Mouse (Mus musculus) CD4-positive helper T cell, adult 2 months (primary cell): ENCODE measurements at regions not wholly inside any gene's neighbourhood (a gene's known extent, or its start where the extent isn't known, plus 50 kb on each side); places are given as distances from the start of the nearest gene placed in this dataset.

Experiments used
- DNase-seq: peaks from one replicate; pipeline ENCODE4 v3.0.0-alpha.2; 2012; ENCODE audit warnings: low read depth, missing footprints, low spot score

DNA sequence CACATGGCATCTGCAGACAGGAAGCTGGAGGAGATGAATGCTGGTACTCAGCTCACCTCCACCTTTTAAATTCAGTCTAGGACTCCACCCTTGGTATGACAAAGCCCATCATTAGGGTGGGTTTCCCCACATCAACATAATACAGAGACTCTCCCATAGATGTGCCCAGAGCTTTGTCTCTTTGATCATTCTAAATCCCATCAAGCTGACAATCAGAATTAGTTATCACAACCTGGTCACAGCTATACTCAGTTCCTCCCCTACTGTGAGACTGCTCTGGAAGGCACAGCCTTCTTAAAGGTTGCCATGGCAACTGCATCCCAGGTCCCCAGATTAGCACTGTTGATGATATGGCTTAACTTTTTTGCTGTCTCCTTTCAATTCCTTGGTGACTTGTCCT is 184.3 kb upstream of the Tbx3 start:
- DNase-seq: no peak

- DNase-seq: no peak
Measured at GRCm38 (mm10) chr5:119487184-119487583, 183.3 kb upstream of the Tbx3 start.

DNA sequence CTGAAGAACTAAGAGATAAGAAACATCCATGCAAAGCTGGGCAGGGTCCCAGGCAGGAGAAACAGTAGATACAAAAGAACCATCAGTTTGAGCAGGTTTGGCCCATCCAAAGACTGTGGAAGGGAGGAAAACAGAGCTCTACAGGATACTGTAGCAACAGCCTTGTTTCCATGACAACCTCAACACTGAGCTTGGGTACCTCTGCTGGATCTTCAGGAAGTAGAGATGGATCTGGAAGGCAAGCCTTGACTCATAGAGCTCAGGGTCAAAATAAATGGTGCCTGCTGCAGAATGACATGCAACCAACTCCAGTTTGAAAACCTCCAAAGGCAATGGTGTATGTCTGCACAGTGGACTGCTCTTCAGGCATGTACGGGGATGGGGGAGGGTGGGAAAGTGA is 173.0 kb upstream of the Tbx3 start:
- DNase-seq: no peak

GRCm38 (mm10) chr5:119498431-119498830 is 172.0 kb upstream of the Tbx3 start:
- DNase-seq: no peak

- no peak for DNase-seq
Measured at GRCm38 (mm10) chr5:119507709-119508108, 162.8 kb upstream of the Tbx3 start.

DNA sequence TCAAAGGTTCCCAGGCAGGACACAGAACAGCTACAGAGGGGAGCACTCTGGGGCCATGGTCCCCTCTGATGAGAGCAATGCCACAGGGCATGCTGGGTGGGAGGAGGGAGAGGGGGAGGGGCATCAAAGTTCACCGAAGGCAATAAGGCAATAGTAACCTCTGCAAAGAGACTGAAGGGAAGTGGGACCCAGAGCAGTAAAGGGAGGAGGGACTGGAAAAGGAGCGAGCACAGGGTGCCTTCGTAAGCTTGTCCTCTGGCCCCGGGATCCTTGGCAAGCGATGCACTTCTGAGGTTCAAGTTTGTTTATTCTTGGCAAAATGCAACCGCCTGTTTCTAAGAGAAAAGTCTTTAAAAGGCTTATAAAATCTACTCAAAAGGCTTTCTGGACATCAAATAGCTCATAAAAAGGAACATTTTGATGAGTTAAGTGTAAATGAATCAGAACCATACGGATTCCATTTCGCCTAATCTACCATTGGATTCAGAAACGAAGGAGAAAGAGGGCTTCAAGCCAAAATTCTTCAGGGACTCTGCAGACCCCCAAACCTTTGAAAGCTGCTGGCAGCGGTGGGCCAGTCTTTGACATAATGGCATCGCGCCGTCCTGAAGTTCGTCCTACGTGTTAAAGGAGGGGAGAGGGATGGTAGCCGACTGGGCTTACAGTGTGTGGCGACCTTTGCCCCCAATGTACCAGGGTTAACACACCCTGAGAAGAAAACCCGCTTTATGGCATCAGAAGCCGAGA is 151.8 kb upstream of the Tbx3 start:
- DNase-seq: no peak

DNA sequence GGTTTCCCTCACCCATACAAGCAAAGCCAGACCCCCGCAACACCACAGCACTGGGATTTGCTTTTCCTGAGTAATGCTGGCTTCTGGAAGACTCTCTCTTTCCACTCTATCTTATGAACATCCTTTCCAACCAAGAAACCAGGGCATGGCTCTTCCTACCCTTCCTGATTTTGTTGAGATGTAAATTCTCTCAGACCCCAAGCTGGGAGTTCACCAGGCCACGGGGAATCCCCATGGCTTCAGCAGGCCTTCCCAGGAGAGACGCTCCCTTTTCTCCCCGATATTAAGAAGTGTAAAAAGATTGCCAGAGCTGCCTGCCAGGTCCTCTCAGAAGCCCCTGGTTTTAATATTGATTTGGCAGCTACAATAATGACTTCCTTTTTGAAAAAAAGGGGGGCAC is 146.3 kb upstream of the Tbx3 start:
- no peak for DNase-seq

DNA sequence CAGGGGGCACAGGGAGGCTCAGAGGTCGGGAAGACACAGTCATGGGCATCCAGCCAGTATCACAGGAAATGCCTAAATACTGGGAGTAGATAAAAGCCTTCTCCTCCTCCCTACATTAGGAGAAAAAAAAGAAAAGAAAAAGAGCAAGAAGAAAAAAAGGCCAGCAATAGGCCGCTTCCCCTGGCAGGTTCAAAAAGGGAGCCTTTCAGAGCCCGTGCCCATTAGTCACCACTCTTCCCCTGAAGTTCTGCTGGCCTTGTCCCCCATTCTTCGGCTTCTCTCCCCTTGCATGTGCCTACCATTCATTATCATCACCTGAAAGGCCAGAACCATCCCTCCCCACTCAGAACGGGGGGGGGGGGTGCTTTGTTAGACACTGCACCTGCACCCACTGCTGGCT is 144.5 kb upstream of the Tbx3 start:
- no peak for DNase-seq

GRCm38 (mm10) chr5:119530009-119530408 is 140.5 kb upstream of the Tbx3 start:
- no peak for DNase-seq

- no peak for DNase-seq
Measured at GRCm38 (mm10) chr5:119534946-119535345, 135.5 kb upstream of the Tbx3 start.

DNA sequence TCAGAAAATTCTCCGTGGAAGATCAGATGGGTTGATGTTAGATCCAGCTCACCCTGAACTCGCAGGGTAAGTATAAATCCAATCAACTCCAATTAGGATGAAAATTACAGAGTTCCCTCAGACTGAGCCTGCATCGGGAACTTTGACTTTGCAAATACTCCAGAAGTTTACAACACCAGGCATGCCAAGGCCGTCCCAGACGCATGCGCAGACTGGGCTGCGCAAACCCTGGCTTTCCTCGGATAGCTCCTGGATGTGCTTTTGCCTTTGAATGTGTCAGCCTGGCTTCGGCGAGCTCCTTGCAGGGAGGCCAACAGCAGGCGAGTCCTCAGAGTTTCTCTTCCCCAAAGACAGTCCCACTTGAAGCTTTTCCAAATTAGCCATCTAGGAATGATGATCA is 127.6 kb upstream of the Tbx3 start:
- DNase-seq: no peak

GRCm38 (mm10) chr5:119543716-119544115 is 126.8 kb upstream of the Tbx3 start:
- no peak for DNase-seq

DNA sequence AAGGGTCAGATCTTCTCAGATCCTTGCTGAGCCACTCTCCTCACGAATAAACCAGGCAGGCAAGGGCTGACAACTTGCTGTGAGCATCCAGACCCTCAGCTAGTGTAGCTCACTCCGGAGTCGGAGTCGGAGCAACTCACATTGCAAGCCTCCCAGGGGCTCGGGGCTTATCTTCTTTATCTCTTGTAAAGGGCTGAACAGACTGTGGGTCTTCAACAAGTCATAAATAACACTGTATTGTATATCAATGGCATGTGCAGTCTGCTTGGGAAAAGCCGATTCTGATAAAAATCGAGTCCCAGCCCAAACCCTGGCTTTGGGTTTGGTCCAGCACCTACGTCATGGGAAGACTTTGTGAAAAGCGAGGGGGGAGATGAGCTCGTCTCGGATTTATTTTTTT is 125.8 kb upstream of the Tbx3 start:
- no peak for DNase-seq

DNA sequence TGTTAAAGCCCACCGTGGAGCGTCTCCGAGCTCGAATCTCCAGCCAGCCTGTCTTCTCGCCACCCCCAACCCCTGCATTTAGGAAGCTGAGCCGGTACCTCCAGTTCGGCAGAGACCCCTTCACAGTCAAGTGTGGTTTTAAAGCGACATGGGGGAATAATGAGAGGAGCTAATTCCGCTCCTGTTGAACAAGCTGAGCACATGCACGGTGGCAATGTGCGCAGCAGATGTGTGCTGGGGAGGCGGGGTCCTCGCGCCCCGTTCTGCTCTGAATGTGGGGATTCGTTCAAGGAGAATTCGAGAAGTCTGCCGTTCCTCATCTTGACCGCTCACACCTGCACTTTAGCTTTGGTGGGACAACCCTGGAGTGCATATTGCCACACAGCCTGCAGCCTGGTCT is 123.4 kb upstream of the Tbx3 start:
- no peak for DNase-seq

DNA sequence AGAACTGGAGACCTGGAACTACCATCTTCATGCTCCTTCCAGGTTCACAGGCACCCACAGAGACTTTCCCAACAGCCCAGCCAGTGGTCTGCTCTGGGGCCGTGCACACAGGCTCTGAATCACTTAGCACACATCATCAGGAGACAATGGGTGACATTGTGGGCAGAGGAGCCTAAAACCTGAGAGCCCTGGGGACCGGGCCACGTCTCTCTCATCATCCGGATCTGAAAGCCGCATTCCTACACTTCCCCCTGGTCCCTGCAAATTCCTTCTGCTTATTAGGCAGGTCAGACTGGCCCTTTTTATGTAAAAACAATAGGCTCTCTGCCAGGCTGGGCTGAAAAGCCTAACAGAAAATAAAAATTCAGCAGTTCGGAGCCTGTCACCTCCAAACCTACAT is 119.6 kb upstream of the Tbx3 start:
- no peak for DNase-seq

GRCm38 (mm10) chr5:119553469-119553868 is 117.0 kb upstream of the Tbx3 start:
- no peak for DNase-seq

GRCm38 (mm10) chr5:119557071-119557470 is 113.4 kb upstream of the Tbx3 start:
- no peak for DNase-seq

DNA sequence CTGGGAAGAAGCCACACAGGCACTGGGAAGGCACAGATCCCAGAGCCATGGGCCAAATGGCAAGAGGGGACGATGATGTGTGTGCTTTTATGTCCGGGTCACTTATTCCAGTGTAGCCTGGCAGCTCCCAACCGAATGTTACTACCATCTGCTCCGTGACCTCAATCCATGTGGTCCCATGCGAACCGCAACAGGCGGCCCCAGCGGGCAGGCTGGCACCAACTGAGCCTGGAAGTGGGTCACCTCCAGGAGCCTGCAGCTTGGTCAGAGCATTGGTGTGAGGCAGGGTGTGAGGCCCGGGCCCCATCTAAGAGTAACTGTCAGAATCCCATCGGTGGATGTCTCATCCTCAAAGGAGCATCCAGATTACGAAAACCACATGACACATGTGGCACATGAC is 110.8 kb upstream of the Tbx3 start:
- no peak for DNase-seq

DNA sequence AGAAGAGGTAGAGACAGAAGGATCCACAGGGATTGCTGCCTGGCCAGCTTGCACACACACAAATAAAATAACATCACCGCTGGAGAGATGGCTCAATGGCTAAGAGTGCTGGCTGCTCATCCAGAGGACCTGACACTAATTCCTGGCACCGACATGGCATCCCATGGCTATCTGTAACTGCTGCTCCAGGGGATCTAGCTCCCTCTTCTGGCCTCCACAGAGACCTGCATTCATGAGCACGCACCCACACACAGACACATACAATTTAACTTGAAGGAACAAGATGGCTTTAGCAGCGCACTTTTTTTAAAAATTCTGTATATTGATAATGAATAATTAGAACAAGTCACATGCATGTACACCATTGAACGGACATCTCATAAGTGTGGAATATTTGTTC is 110.1 kb upstream of the Tbx3 start:
- no peak for DNase-seq

- DNase-seq: no peak
Measured at GRCm38 (mm10) chr5:119561531-119561930, 108.9 kb upstream of the Tbx3 start.

DNA sequence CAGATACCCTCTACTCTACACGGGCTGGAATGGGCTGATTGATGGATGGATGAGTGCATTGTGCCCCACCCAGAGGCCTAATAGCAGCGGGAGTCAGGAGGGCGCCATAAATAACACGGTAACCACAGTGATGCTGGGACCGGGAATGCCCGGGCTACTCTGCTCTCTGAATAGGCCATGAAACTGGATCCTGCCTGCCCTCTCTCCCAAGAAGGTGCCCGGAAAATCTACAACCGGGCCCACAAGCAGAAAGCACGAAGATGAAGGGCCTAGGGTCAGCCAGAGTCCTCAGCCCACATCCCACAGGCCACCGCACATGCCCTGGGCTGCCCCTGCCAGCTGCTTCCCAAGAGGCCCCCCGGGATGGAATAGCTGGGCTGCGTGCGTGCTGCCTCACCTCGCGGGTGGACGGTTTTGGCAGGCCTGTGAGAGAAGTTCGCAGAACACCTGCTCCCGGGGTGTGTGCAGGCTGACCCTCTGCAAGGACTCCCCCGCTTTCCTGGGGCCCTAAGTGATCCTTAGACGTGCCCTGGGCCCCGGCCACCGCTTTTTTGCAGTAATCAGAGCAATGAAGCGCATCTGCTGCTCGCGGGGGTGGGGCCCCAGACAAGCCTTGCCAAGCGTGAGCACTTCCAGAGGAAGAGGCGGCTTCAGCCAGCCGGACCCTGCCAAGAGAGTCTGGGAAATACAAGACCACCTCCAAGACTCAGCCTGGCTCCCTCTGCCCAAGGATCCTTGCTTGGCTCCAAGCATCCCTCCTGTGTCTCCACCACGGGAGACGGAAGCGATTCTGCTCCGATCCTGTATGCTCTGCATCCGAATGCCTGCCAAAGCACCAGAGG is 106.7 kb upstream of the Tbx3 start:
- DNase-seq: no peak

DNA sequence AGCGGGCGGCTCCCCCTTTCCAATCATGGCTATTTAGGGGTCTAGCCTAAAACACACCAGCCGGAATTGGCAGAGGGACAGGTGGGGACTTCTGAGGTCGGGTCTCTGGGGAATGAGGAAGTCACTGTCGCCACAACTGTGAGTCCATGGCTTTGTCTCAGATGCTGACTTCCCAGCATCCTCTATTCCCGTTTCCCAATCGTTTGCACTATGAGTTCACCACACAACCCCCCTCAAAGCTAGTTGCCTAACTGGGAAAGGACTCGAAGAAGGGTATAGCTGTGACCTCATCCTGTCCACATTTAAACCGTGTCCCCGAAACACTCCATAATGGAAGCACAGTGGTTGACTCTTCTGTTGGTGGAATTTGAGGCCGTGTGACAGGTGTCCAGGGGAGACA is 102.8 kb upstream of the Tbx3 start:
- DNase-seq: no peak

- no peak for DNase-seq
Measured at GRCm38 (mm10) chr5:119570054-119570453, 100.4 kb upstream of the Tbx3 start.
